Comparison of ENCODE assay signal across 18 mouse cellular contexts in genomic region chr3:126292830-126293229, GRCm38 (mm10).
"Had no signal": no experiment of that assay in that cellular context is flagged by ENCODE, and none has a peak within 500 bp of the region (broad histone marks: within the 10 kb centered on the region; RNA-seq: fewer than 3 reads in every experiment).

No protein-coding gene starts in this region.

- H3K9me3 ChIP-seq: kidney, embryonic 15.5 days; limb, embryonic 12.5 days; liver, embryonic 13.5 days; midbrain, embryonic 12.5 days; midbrain, embryonic 15.5 days; neural tube, embryonic 13.5 days had no signal

- H3K4me1 ChIP-seq: kidney, embryonic 15.5 days; limb, embryonic 12.5 days; liver, embryonic 13.5 days; midbrain, embryonic 12.5 days; midbrain, embryonic 15.5 days; neural tube, embryonic 13.5 days had no signal

- H3K36me3 ChIP-seq: kidney, embryonic 15.5 days; limb, embryonic 12.5 days; liver, embryonic 13.5 days; midbrain, embryonic 12.5 days; midbrain, embryonic 15.5 days; neural tube, embryonic 13.5 days had no signal

- H3K4me3 ChIP-seq: kidney, embryonic 15.5 days; left cerebral cortex, adult 2 months; limb, embryonic 12.5 days; liver, embryonic 13.5 days; midbrain, embryonic 12.5 days; midbrain, embryonic 15.5 days; neural tube, embryonic 13.5 days had no signal

- H3K9ac ChIP-seq: kidney, embryonic 15.5 days; limb, embryonic 12.5 days; liver, embryonic 13.5 days; midbrain, embryonic 12.5 days; midbrain, embryonic 15.5 days; neural tube, embryonic 13.5 days had no signal

- DNase-seq: kidney, postnatal 10 days; kidney, postnatal 36 days; layer of hippocampus, postnatal 36 days; liver, embryonic 13.5 days; lung, adult 2 months; lung, postnatal 14 days; retina, postnatal 1 day; right cerebral cortex, postnatal 25 days; spleen, adult 18-20 months; thymus, adult 18-20 months; thymus, postnatal 36 days had no signal

- H3K4me2 ChIP-seq: kidney, embryonic 15.5 days; limb, embryonic 12.5 days; liver, embryonic 13.5 days; midbrain, embryonic 12.5 days; midbrain, embryonic 15.5 days; neural tube, embryonic 13.5 days had no signal

- H3K27ac ChIP-seq: kidney, embryonic 15.5 days; left cerebral cortex, adult 2 months; limb, embryonic 12.5 days; liver, embryonic 13.5 days; macrophage; midbrain, embryonic 12.5 days; midbrain, embryonic 15.5 days; neural tube, embryonic 13.5 days had no signal

- ATAC-seq: midbrain, embryonic 15.5 days had no signal

- H3K27me3 ChIP-seq: kidney, embryonic 15.5 days; limb, embryonic 12.5 days; liver, embryonic 13.5 days; midbrain, embryonic 12.5 days; midbrain, embryonic 15.5 days; neural tube, embryonic 13.5 days had no signal
